Mouse (Mus musculus): Measurements from ENCODE around the gene Slc13a5. TPM values are rescaled to one million over a fixed set of nuclear protein-coding genes. Genes with fewer than 3 reads are reported as not detected.

Gene Slc13a5
- 10 to 100 TPM in 1 of 2 experiments, 1 to 10 TPM in 1; 9.9 to 12.2 TPM for total RNA-seq (2021)

DNA sequence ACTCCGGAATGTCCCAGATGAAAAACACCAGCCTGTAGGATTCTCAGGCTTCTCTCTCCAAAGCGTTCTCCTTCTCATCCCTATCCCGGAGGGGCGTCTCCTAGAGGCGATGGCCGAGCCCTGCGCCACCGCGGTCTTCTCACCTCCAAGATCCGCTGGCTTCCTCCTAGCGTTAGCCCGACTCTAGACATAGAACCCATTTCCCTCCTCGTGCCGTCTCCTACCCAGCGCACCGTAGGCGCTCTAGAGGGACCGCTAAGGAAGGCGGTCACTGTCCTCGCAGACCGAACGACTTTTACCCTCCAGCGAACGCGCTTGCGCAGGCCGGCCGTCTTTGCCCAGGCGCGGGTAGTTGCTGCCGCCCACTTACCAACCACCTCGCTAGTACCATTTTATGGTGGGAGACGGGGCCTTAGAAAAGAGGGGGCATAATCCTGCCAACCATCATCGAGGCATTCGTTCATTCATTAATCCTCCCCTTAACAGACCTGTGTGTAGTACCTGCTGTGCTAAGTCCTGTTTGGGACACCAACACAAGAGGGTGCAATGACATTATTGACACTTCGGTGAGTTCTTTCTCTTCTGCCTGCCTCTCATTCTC lies at the start of gene Slc13a5:
Gene Slc13a5, minus strand, starts transcription at position 263 of the 601 bp plus-strand sequence.
- DNase-seq (ENCODE audit: extremely low spot score in 1 of 2, low spot score in 1 of 2) = peak in 1 of 2 experiments; percentile 10

DNA sequence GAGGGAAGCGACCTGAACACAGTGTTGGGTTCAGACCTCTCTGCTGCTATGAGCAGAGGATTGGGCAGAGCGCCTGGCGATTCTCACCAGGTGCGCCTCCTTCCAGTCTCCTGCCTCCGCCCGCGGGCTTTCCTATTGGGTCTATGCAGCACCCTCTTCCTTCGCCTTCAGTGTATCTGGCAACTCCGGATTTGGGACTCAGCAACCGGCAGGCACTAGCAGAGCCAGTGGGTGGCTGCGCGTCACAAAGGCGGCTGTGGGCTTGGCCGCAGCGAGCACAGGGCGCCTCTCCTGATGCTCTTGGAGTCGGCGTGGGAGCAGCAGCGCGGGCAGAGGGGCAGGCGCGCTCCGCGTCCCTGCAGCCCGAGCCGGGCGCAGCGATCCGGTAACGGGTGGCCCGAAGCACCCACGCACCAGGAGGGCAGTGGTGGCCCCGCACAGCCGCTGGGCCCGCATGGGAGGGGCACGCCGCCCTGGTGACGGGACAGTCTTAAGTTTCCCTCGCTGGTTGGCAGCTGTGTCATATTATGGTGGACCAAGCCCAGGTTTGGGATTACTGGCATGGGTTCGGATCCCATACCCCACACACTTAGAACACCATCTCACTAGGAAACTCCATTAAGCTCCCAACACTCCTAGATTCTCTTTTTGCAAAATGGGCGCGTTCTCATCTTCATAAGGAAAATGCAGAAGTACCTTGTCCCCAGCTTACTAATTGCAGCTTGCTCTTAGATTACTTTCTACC lies 47.3 kb upstream of the Slc13a5 start, which contains the start of gene Fbxo39:
Gene Fbxo39, plus strand, starts transcription at position 294 of the 745 bp plus-strand sequence.
- no peak for DNase-seq (ENCODE audit: extremely low spot score in 1 of 2, low spot score in 1 of 2)

DNA sequence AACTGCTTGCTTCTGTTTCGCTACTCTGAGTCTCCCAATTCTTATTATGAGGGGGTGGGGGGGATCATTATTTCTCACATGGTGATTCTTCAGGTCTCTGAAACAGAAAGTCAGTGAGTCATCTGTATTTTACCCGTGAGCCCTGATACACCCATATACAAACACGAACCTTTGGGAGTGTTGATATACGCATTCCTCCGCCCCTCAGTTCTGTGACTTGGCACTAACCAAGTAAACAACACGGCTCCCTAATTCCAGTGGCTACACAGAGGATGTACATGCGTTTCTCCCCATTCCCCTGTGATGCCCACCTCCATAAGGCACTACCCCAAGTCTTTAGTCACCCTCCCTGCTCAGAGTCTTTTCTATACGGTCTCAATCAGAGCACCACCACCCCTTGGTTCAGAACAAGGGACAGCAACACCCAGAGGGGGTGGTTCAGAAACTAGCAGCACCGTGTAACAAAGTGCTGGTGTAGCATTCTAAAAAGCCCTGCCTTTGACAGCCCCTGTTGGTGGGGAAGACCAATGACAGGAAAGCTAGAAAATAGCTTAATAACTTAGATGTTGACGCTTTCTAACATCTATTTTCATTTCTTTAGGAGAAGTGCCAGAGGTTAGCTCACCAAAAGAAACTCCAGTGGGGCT lies 44.5 kb upstream of the Slc13a5 start:
- no peak for DNase-seq (ENCODE audit: extremely low spot score in 1 of 2, low spot score in 1 of 2)

DNA sequence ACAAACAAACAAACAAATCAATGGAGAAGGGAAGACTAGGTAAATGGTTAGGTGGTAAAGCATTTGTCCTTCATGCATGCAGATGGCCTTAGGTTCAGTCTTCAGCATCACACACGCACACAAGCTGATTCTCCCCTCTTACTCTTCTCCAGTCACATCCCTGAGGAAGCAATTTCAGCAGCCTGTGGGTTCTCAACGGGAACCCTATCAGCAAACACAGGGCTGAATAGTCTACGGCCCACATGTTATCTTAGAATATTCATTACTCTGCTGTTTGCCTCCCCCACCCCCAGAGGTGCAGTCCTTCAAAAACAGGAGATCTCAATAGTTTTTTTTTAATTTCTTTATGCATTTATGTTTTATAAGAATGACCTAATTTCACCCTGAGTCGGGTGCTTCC lies 43.5 kb upstream of the Slc13a5 start:
- no peak for DNase-seq (ENCODE audit: extremely low spot score in 1 of 2, low spot score in 1 of 2)

DNA sequence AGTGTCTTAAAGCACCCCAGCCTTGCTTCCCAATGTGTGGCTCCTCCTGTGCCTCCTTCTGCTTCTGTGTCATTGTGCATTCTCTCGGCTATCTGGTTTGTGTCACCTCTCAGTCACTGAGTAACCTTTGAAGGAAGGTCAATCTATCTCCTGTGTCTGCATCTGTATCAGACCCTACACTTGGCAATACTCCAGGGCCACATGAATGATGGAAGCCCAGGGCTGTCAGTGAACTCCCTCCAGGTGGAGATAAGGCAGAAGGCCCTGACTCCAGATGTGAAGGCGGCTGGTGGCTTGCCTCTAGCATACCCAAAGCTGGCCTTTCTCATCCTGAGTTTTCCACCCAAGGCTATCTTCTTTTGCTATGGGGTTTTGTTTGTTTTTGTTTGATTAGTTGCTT lies 42.0 kb upstream of the Slc13a5 start:
- no peak for DNase-seq (ENCODE audit: extremely low spot score in 1 of 2, low spot score in 1 of 2)

DNA sequence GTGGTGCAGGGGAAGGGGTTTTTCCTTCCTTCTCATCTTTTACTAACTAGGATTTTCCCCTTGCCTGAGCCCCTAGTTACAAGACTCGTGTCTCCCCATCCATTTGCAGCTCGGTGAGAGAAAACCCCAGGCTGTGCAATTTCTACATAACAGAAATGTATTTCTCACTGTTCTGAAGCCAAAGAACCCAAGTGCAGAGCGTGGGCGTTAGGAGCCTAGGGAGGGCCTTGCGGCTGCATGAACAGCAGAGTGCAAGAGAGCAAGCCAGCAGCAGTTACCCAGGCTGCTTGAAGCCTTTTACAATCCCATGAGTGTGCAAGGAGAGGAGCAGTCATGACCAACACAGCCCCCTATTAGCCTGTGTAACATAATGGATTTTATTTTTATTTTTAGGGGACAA lies 40.4 kb upstream of the Slc13a5 start:
- no peak for DNase-seq (ENCODE audit: extremely low spot score in 1 of 2, low spot score in 1 of 2)

DNA sequence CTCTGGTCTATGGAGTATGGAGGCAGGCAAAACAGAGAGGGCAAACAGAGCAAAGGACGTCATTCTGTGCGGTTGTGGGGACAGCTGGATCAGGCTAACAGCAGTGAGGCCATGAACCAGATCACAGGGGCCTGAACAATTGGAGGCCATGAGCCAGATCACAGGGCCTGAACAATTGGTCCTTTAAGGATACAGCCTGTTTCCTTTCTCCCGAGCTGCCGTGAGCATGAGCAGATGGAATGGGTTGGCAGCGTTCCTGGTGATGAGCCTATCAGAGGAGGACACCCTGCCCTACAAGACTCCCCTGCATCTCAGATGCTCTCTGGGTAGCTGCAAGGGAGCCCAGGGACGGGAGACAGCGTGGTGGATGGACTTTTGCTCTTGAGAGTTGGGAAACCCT lies 35.2 kb upstream of the Slc13a5 start:
- peak; percentile 25 to 63 for DNase-seq (ENCODE audit: extremely low spot score in 1 of 2, low spot score in 1 of 2)

DNA sequence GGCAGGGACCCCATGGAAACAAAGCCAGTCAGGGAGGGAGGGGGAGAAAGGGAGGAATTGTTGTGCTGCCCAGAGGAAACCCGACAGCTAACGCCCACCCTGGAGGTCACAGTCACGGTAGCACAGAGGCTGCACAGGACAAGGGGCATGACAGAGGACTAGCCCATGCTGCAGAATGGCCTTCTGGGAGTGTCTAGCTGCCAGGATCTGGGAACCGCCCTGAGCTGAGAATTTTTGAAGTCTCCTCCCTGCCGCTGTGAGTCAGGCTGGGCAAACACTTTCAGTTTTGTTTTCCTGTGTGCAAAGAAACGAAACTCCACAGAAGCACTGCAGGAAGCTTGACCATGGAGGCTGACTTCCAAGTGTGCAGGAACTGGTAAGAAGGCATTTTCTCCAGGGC lies 34.3 kb upstream of the Slc13a5 start, which contains the start of gene Xaf1:
Gene Xaf1, plus strand, starts transcription at position 296 of the 400 bp plus-strand sequence.
- DNase-seq (ENCODE audit: extremely low spot score in 1 of 2, low spot score in 1 of 2) = no peak

DNA sequence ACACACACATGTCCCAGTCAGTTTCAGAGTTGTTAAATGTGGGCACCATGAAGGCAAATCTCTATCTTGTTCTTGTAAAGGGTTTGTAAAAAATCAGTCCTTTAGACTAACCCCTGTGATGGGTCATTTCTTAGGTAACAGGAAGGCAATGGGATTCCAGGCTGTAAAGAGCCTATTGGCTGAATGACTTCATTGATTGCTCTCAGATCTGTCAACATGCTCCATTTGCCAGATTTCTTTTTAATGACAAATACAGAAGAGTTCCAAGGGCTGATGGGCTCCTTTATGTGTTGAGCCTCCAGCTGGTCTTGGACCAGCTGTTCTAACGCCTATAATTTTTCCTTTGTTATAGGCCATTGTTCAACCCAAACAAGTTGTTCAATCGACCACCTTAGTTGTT lies 26.1 kb upstream of the Slc13a5 start:
- DNase-seq (ENCODE audit: extremely low spot score in 1 of 2, low spot score in 1 of 2) = no peak

DNA sequence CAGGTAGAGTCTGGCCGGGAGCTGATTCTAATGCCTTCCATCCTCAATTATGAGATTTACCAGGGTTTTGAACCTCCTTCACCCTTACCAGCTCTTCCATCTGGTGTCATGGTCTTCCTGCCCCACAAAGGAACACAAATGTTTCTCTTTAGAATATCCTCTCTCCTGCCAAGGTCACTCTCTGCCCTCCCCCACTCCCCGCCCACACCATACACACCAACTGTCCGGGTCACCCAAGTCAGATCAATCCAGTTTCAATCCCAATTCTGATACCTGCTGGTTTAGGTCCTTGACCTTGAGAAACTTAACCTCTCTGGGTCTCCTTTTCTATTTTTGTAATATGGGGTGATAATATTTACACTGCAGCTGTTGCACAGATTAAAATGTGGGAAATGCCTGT lies 20.5 kb upstream of the Slc13a5 start:
- DNase-seq (ENCODE audit: extremely low spot score in 1 of 2, low spot score in 1 of 2) = no peak

DNA sequence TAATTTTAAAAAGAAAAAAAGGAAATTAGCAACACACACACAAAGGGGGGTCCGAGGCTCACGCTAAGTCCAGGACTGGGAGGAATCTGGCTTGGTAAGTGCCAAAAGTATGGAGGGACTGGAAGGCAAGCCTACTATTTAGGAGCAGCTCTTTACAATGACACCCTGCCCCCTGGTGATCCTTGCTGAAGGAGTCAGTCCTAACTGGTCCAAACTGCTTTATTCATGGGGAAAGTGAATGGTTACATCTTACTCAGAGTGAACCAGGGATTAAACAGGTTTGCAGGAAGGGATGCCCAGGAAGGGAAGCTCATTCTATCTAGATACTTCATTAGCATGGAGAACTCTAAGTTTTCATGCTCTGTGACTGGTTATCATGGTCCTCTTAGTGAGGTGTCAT lies 20.1 kb upstream of the Slc13a5 start:
- no peak for DNase-seq (ENCODE audit: extremely low spot score in 1 of 2, low spot score in 1 of 2)

DNA sequence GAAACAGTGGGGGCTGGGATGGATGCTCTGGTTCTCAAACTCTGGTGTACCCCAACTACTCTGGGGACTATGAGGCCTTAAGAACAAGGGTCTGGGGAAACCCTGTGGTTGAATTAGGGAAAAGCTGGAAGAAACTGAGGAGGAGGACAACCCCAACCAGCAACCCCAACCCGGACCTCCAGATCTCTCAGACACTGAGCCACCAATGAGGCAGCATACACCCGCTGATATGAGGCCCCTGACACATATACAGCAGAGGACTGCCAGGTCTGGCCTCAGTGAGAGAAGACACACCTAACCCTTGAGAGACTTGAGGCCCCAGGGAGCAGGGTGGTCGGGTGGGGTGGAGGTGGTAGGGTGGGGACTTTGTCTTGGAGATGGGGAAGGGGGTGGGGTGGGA lies 19.6 kb upstream of the Slc13a5 start:
- DNase-seq (ENCODE audit: extremely low spot score in 1 of 2, low spot score in 1 of 2) = no peak

DNA sequence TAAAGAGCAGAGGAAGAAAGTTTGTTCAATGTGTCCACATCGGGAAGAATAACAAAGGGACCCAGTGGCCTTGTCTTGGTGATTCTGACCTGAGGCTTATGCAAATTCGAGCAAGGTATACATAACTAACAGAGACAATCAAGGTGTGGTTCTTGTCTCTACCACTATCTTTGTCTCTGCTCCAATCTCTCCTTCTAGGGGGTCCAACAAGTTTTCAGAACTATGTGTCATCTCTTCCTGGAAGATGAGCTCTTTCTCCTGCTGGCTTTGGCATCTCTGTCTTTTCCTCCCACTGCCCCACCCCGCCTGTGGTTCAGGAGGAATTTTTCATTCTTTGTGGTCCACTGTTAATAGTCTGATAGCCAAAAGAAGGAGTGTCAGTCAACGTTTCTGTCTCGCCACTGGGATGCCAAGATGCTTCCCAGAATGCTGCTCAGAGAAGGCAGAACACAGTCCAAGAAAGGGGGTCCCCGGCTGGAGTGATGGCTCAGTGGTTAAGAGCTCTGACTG lies 19.0 kb upstream of the Slc13a5 start:
- no peak for DNase-seq (ENCODE audit: extremely low spot score in 1 of 2, low spot score in 1 of 2)

DNA sequence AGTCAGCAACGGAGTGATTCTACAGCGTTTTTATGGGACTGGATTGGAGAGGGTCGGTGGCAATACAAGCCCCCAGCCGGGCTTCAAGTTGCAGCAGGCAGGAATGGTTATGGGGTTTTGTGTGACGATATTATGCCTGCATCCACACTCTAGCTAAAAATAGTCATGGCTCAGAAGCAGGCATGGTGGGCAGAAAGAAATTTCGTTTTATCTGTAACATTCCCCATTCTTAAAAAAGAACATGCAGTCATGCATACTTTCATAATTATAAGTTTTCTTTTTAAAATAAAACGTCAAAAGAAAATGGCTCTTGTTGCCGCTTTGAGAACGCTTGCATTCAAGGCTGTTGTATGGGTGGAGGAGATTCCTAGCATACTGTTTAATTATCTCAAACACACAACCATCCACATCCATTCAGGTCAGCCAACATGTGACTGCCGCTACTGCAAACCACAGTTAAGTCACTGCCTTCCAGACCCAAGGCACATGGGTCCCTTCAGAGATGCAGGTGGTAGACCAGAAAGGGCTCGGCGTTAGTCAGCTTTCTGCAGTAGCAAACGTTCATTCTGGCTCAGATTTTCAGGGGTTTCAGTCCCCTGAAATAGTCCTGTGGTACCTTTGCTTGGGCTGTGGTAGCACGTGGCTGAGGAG lies 17.6 kb upstream of the Slc13a5 start:
- DNase-seq (ENCODE audit: extremely low spot score in 1 of 2, low spot score in 1 of 2) = no peak

DNA sequence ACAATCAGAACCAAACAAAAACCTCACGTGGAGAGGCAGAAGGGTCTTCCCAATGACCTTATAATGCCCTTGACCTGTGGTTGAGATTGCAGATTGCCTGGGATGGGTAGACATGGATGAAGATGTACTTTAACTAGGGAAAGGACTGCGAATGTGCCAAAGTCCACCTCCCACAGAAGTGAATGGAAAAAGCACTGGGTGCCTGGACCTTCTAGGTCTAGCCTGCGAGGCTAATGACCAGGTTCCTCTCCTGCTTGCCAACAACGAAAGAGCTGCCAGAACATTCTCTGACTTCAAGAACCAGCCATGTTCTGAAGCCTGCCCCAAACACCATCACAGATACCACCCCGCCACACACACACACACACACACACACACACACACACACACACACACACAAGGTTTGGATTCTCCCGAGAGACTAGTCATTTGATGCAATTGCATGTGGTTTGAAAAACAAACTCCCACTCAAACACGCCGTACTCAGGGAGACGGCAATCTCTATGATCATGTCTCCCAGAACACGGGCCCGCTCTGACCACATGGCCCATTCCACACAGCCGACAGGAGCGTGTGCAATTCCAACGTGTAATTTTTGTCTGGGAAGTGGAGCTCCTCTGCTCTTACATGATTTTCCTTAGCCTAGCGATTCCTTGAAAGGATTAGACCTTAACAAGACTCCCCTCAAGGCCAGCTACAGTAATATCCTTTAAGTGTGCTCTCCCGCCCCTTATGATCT lies 16.6 kb upstream of the Slc13a5 start:
- DNase-seq (ENCODE audit: extremely low spot score in 1 of 2, low spot score in 1 of 2) = no peak

DNA sequence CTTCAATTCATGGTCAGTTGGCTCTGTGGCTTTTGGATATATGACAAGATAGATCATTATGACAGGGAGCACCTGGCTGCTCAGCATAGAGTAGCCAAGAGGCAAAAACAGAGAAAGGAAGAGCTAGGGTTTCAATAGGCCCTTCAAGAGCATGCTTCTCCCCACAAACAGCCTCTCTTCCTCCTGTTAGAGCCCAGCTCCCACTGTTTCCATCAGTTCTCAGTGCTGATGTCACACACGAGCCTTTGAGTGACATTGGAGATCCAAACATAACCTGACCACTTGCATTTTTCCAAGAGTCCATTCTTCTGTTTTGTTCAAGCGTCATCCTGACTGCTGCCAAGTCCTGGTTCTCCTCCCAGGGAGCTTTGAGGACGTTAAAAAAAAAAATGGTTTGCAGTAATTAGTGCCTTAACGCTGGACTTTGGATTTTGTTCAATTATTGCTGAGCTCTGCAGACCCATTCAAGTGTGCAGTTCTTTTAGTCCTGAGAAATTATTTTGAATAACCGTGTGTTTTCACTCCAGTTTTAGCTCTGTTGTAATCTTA lies 14.9 kb upstream of the Slc13a5 start:
- no peak for DNase-seq (ENCODE audit: extremely low spot score in 1 of 2, low spot score in 1 of 2)

DNA sequence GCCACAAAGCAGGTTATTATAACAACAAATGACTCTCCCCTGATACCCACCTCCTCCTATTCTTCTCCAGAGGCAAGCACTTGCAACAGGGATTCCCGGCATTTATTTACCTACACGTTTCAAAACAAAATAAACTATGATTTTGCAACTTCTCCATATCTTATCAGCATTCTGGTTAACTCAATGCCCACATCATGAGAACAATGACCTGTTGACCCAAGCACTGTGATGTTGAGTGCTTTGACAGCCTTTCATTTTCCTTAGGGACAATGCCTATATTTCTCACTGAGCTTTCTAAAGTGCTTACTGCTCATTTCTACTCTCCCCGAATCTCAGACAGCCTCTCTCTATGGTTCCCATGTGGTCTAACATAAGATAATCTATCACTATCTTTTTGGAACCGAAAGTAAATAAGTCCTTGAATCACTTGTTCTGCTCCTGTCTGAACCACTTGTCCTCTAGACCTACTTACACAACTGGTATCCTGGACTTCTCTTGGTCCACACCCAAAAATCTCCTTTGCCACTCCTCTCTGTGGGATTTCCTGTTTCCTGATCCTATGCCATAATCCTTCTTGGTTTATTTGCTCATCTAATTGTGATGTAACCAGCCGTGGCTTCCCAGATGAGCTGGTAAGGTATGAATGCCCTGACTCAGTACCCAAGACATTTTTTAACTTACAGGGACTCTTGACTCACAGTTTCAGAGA lies 14.3 kb upstream of the Slc13a5 start:
- no peak for DNase-seq (ENCODE audit: extremely low spot score in 1 of 2, low spot score in 1 of 2)

DNA sequence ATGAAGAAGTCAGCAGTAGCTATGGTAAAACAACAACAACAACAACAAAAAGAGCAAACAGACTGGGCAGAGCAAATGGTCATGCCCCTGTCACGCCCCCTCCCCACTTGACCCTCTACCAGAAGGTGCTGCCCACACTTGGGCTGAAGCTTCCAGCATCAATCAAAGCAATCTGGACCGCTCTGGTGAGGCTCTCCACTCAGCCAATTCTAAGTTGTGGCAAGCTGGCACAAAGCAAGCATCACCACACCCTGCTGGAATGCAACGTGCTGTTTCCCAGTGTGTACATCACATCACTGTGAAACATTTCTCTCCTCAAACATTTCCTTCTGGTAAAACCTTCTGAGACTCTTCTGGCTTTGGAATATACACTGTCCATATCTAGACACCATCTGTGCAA lies 6.3 kb upstream of the Slc13a5 start:
- no peak for DNase-seq (ENCODE audit: extremely low spot score in 1 of 2, low spot score in 1 of 2)

DNA sequence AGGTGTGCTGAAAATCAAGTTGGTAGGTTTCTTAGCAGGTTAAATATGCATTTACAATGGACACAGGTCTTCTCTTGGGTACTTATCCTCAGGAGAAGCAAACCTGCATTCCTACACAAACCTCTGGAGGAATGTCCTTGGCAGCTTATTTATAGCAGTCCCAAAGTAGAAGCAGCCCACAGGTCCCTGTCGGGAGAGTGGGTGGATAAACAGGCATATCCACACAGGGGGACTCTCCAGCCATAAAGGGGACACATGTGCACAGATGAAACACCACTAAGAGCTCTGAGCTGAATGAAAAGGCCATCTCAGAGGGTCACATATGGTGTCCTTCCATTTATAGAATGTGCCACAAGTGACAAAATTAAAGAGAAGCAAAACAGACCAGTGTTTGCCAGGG lies 4.7 kb upstream of the Slc13a5 start:
- no peak for DNase-seq (ENCODE audit: extremely low spot score in 1 of 2, low spot score in 1 of 2)
